Comparison of ENCODE assay signal across 25 mouse cellular contexts in genomic region chr17:49729856-49730255, GRCm38 (mm10).
"Had no signal": no experiment of that assay in that cellular context is flagged by ENCODE, and none has a peak within 500 bp of the region (broad histone marks: within the 10 kb centered on the region; RNA-seq: fewer than 3 reads in every experiment).

No protein-coding gene starts in this region.

- H3K27me3 ChIP-seq: heart, embryonic 12.5 days; heart, embryonic 13.5 days; heart, embryonic 15.5 days; hindbrain, embryonic 12.5 days; hindbrain, embryonic 13.5 days; hindbrain, embryonic 15.5 days; intestine, embryonic 15.5 days; kidney, embryonic 15.5 days had no signal

- H3K4me3 ChIP-seq: heart, adult 2 months; heart, embryonic 10.5 days; heart, embryonic 12.5 days; heart, embryonic 13.5 days; heart, embryonic 15.5 days; hindbrain, embryonic 10.5 days; hindbrain, embryonic 12.5 days; hindbrain, embryonic 13.5 days; hindbrain, embryonic 15.5 days; intestine, embryonic 15.5 days; kidney, embryonic 15.5 days; layer of hippocampus, adult 2 months; left cerebral cortex, adult 2 months had no signal

- H3K27ac ChIP-seq: heart, adult 2 months; heart, embryonic 10.5 days; heart, embryonic 13.5 days; heart, embryonic 15.5 days; hindbrain, embryonic 10.5 days; hindbrain, embryonic 12.5 days; hindbrain, embryonic 13.5 days; hindbrain, embryonic 14.5 days; hindbrain, embryonic 15.5 days; hindbrain, postnatal 0 days; intestine, embryonic 15.5 days; kidney, embryonic 15.5 days; kidney, postnatal 0 days; layer of hippocampus, adult 2 months; left cerebral cortex, adult 2 months had no signal

- H3K4me1 ChIP-seq: heart, embryonic 10.5 days; heart, embryonic 12.5 days; heart, embryonic 13.5 days; hindbrain, embryonic 10.5 days; hindbrain, embryonic 12.5 days; hindbrain, embryonic 13.5 days; hindbrain, embryonic 15.5 days had no signal

- DNase-seq: heart, adult 2 months; heart, postnatal 10 days; heart, postnatal 14 days; heart, postnatal 36 days; heart, postnatal 4 days; kidney, adult 11 months; kidney, postnatal 10 days; kidney, postnatal 25 days; layer of hippocampus, adult 9-11 months; layer of hippocampus, postnatal 36 days had no signal

- H3K36me3 ChIP-seq: heart, embryonic 10.5 days; heart, embryonic 12.5 days; heart, embryonic 13.5 days; heart, embryonic 15.5 days; hindbrain, embryonic 10.5 days; hindbrain, embryonic 12.5 days; hindbrain, embryonic 13.5 days; hindbrain, embryonic 15.5 days; intestine, embryonic 15.5 days; kidney, embryonic 15.5 days had no signal
